Mouse (Mus musculus) frontal cortex, postnatal 25 days (tissue): ENCODE data around the gene Unc50.
A peak's percentile ranks its signal among the peaks of the same experiment; 100 is the strongest.

Source experiments
- DNase-seq, 2 experiments: peaks; one replicate each; pipeline ENCODE4 v3.0.0; 2022; ENCODE audit warnings: low spot score in 2 of 2

Gene Unc50

GRCm38 (mm10) chr1:37429366-37430296 is at the start of gene Unc50, which contains the start of gene Coa5:
Gene Unc50 (plus strand): TSS chr1:37430139.
Gene Coa5 (minus strand): TSS chr1:37430103.
- DNase-seq, result peak; percentile 90 to 91

GRCm38 (mm10) chr1:37380913-37381312 is 49.0 kb upstream of the Unc50 start:
- DNase-seq, result no peak

- DNase-seq, result no peak
Observed at GRCm38 (mm10) chr1:37384304-37384703, 45.6 kb upstream of the Unc50 start.

GRCm38 (mm10) chr1:37386448-37386971 is 43.4 kb upstream of the Unc50 start:
- DNase-seq, result no peak

GRCm38 (mm10) chr1:37393174-37393573 is 36.8 kb upstream of the Unc50 start:
- peak in 1 of 2 experiments; percentile 25 for DNase-seq

GRCm38 (mm10) chr1:37396481-37396880 is 33.5 kb upstream of the Unc50 start:
- no peak for DNase-seq

- no peak for DNase-seq
Observed at GRCm38 (mm10) chr1:37398961-37399360, 31.0 kb upstream of the Unc50 start.

GRCm38 (mm10) chr1:37399734-37400133 is 30.2 kb upstream of the Unc50 start:
- DNase-seq, result no peak

GRCm38 (mm10) chr1:37401687-37402086 is 28.3 kb upstream of the Unc50 start:
- peak; percentile 36 to 42 for DNase-seq

GRCm38 (mm10) chr1:37405137-37405536 is 24.8 kb upstream of the Unc50 start:
- DNase-seq, result no peak

GRCm38 (mm10) chr1:37407228-37407627 is 22.7 kb upstream of the Unc50 start:
- no peak for DNase-seq

GRCm38 (mm10) chr1:37408059-37408458 is 21.9 kb upstream of the Unc50 start:
- DNase-seq, result no peak

GRCm38 (mm10) chr1:37408678-37409077 is 21.3 kb upstream of the Unc50 start:
- DNase-seq, result no peak

- no peak for DNase-seq
Observed at GRCm38 (mm10) chr1:37409647-37410046, 20.3 kb upstream of the Unc50 start.

GRCm38 (mm10) chr1:37415394-37415793 is 14.5 kb upstream of the Unc50 start:
- DNase-seq, result no peak

- DNase-seq, result peak in 1 of 2 experiments; percentile 53
Observed at GRCm38 (mm10) chr1:37419420-37419819, 10.5 kb upstream of the Unc50 start.

GRCm38 (mm10) chr1:37427144-37427875 is 2.6 kb upstream of the Unc50 start:
- no peak for DNase-seq

GRCm38 (mm10) chr1:37428911-37429310 is 1.0 kb upstream of the Unc50 start:
- no peak for DNase-seq

GRCm38 (mm10) chr1:37430297-37430840 is 430 bp downstream of the Unc50 start:
- no peak for DNase-seq

- DNase-seq, result no peak
Observed at GRCm38 (mm10) chr1:37436419-37436818, 6.5 kb downstream of the Unc50 start.

GRCm38 (mm10) chr1:37442848-37443835 is 13.2 kb downstream of the Unc50 start:
- no peak for DNase-seq
